Mouse (Mus musculus) liver, postnatal 0 days (tissue): Measurements from ENCODE around the gene Eya4. TPM values are rescaled to one million over a fixed set of nuclear protein-coding genes. Genes with fewer than 3 reads are reported as not detected.

Experiments used
- ATAC-seq: fragments of 200-750 bp; cut with Nextera tagmentation; 2 replicates; pipeline ENCODE4 v1.8.0; 2017; ENCODE audit warnings: mild to moderate bottlenecking, moderate library complexity
- DNase-seq: peaks from one replicate; pipeline ENCODE4 v3.0.0-alpha.2; 2016
- H3K27ac ChIP-seq: fragments of 300-500 bp; sonication (generic); 2 replicates; pipeline ENCODE4 v1.5.1; 2014; ENCODE audit warnings: antibody characterized with exemption, moderate library complexity, mild to moderate bottlenecking, low read depth
- H3K27me3 ChIP-seq: fragments of 300-500 bp; sonication (generic); 2 replicates; pipeline ENCODE4 v1.6.1; 2014; ENCODE audit warnings: low read length, control low read depth, mixed read lengths; ENCODE audit not compliant: insufficient read depth
- H3K36me3 ChIP-seq: fragments of 300-500 bp; sonication (generic); replicated peaks from 2 replicates; pipeline ENCODE4 v1.6.1; 2014; ENCODE audit warnings: mild to moderate bottlenecking, control low read depth, low read length, moderate library complexity, mixed read lengths; ENCODE audit not compliant: insufficient read depth
- H3K4me1 ChIP-seq: fragments of 300-500 bp; sonication (generic); 2 replicates; pipeline ENCODE4 v1.6.1; 2014; ENCODE audit warnings: antibody characterized with exemption, mild to moderate bottlenecking, control low read depth; ENCODE audit not compliant: insufficient read depth
- H3K4me2 ChIP-seq: fragments of 300-500 bp; sonication (generic); 2 replicates; pipeline ENCODE4 v1.6.1; 2014; ENCODE audit warnings: low read depth, mild to moderate bottlenecking, low read length, moderate library complexity, mixed read lengths
- H3K4me3 ChIP-seq: fragments of 300-500 bp; sonication (generic); 2 replicates; pipeline ENCODE4 v1.5.1; 2014; ENCODE audit warnings: low read depth, low read length
- H3K9ac ChIP-seq: fragments of 300-500 bp; sonication (generic); replicated peaks from 2 replicates; pipeline ENCODE4 v1.6.1; 2014; ENCODE audit warnings: mild to moderate bottlenecking, moderate library complexity
- H3K9me3 ChIP-seq: fragments of 300-500 bp; sonication (generic); 2 replicates; pipeline ENCODE4 v1.6.1; 2016; ENCODE audit warnings: mild to moderate bottlenecking, control low read depth, low read length, mixed read lengths
- CTCF ChIP-seq: sonication (generic); IDR thresholded peaks from 2 replicates; pipeline ENCODE4 v1.5.1; 2016; ENCODE audit warnings: antibody characterized with exemption, low read depth
- EP300 ChIP-seq: IDR thresholded peaks from 2 replicates; pipeline ENCODE4 v1.6.1; 2016; ENCODE audit warnings: antibody characterized with exemption, low read depth, mild to moderate bottlenecking
- WGBS: fragments of 180-500 bp; shearing (Covaris S2); extraction: QIAGEN DNeasy Blood & Tissue Kit; methylation state at CpG from one replicate; pipeline ENCODE4 v1.1.7; 2014; ENCODE audit not compliant: insufficient replicate concordance; 5-methylcytosine and 5-hydroxymethylcytosine counted together
- polyA plus RNA-seq: library from polyadenylated mRNA; unstranded; fragments of >200 nt; fragmentation: Nextera tagmentation; extraction: Ambion mirVana; gene quantifications from 2 replicates; pipeline ENCODE4 v1.2.1, GENCODE M21; 2015

Gene Eya4
- polyA plus RNA-seq, 1 experiment from 2014 or later = 0.12 TPM

DNA sequence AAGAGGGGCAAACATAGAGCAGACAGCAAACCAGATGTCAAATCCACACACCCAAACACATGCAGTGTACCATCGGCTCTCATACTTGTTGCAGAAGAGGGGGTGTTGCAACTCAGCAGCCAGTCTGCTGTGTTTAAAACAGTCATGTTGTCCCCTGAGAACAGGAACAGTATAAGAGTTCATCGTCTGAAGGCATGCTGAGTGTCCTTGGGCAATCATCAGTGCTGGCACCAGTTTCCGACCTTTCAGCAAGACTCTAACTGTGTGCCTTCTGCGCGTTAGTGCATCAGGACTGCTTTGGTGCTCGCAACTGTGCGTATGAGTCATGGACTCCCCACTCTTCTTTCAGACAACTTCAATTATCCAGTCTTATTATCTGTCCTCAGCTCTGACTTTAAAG, 179.0 kb downstream of the Eya4 start:
- Histone ChIP-seq H3K4me2 (no peak overlapping the region), H3K9me3 (no peaks in the 10 kb centered on the region), H3K27ac (no peak overlapping the region), H3K36me3 (no peaks in the 10 kb centered on the region), H3K4me3 (no peak overlapping the region), H3K27me3 (no peaks in the 10 kb centered on the region), H3K9ac (no peak overlapping the region), H3K4me1 (no peaks in the 10 kb centered on the region)
- no peak for ATAC-seq
- 84% methylated on average over 7 of the region's 7 CpGs for WGBS
- TF ChIP-seq CTCF (no peak), EP300 (no peak)
- DNase-seq = no peak

DNA sequence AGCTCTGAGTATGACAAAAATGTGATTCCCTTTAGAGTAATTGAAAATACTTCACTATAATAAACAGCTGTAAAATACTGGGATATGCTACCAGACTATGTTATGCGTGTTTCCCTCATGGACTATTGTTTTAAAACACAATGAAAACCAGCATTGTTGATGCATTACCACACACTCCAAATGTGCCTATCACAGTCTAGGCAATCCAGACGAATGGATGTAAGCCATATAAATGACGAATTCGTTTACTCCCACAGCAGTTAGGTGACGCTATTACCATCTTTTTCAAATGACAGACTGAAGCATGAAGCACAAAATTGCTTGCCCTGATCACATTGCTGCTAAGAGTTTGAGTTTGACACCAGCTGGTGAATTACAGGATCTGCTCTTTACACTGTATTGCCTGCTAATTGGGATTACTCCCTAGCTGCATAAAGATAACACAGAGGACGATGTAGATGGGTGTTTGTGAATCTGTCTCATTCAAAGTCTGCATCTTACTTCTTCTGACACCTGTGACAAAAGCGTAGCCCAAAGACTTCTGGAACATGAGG, 185.4 kb downstream of the Eya4 start:
- ATAC-seq = no peak
- 68% methylated on average over 7 of the region's 7 CpGs for WGBS
- no peak overlapping the region for H3K4me3 ChIP-seq
- H3K27me3 ChIP-seq = no peaks in the 10 kb centered on the region
- no peak overlapping the region for H3K4me2 ChIP-seq
- TF ChIP-seq CTCF = no peak
- no peak for TF ChIP-seq EP300
- no peaks in the 10 kb centered on the region for H3K9me3 ChIP-seq
- H3K36me3 ChIP-seq = no peaks in the 10 kb centered on the region
- no peaks in the 10 kb centered on the region for H3K4me1 ChIP-seq
- no peak for DNase-seq
- no peak overlapping the region for H3K9ac ChIP-seq
- H3K27ac ChIP-seq = no peak overlapping the region

DNA sequence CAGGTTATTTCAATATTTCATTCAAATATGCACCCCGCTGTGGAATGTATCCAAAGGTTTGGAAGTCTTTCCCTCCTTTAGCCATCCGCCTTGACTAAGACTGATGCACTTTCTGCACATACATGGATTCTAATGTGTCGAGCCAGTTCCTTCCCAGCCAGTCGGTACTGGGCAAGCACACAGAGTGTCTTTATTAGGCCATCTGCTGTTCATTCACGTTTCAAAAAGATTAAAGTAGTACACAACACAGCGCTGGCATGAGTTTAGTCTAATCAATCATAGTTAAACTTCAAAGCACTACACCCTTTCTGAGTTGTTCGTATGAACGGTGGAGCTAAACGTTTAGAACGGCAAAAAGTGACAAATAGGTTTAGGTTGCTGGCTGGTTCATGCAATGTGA, 190.7 kb downstream of the Eya4 start:
- no peak overlapping the region for H3K4me2 ChIP-seq
- H3K9me3 ChIP-seq = no peaks in the 10 kb centered on the region
- H3K4me1 ChIP-seq = no peaks in the 10 kb centered on the region
- DNase-seq = no peak
- no peaks in the 10 kb centered on the region for H3K36me3 ChIP-seq
- 69% methylated on average over 10 of the region's 10 CpGs for WGBS
- no peak overlapping the region for H3K27ac ChIP-seq
- TF ChIP-seq CTCF = no peak
- no peak for TF ChIP-seq EP300
- no peak overlapping the region for H3K4me3 ChIP-seq
- no peak overlapping the region for H3K9ac ChIP-seq
- no peak for ATAC-seq
- no peaks in the 10 kb centered on the region for H3K27me3 ChIP-seq

DNA sequence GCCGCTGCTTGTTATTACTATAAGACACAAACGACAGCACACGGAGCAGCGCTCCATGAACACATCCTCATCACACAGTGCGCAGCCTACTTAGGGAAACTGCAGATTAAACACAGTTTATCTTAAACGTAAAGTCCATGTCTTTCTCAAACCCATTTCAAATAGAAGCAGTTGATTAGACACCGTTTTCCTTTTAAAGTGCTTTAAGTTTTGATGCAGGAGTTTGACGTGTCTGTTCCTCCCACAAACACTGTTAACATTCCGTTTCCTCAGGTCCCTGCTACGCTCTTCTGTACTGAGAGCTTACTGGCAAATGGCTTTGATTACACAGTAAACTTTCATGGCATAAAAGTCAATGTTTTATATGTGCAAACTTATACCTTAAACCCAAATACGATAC, 191.4 kb downstream of the Eya4 start:
- H3K36me3 ChIP-seq = no peaks in the 10 kb centered on the region
- no peak overlapping the region for H3K4me2 ChIP-seq
- WGBS = 79% methylated on average over 11 of the region's 11 CpGs
- no peak for ATAC-seq
- no peak for DNase-seq
- TF ChIP-seq EP300 (no peak), CTCF (no peak)
- no peaks in the 10 kb centered on the region for H3K9me3 ChIP-seq
- no peak overlapping the region for H3K9ac ChIP-seq
- no peaks in the 10 kb centered on the region for H3K4me1 ChIP-seq
- no peak overlapping the region for H3K27ac ChIP-seq
- H3K27me3 ChIP-seq = no peaks in the 10 kb centered on the region
- H3K4me3 ChIP-seq = no peak overlapping the region

DNA sequence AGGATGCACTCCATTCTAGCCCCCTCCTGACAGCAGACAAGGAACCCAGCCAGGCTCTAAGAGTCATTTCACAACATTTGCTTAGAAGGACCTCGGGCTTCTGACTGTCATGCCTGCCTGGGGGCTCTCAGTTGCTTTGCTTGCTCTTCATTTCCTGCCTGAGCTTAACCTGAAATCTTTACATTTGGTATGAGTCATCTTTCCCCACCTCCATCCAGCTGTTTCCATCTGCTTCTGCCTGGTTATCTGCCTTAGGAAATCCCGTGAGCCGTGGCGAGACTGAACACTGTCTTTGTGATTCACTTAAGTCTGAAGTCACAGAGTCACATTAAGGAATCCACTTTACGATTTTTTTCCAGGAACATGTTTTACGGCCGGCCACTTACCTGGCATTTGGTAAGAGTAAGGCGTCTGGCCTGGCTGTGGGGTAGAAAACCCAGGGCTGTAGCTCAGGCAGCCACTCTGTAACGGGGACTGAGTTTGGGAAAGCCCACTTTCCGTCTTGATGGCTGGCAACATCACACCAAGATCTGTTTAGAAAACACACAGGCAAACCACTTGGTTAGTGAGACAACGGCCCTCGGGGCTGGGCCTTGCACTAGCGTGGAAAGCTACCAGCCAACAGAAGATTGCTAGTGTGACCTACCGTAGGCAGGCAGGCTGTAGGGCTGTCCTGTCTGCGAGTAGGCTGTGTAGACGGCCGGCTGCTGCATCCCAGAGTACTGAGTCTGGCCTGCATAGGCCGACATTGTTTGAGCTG, 193.5 kb downstream of the Eya4 start:
- no peak for DNase-seq
- no peaks in the 10 kb centered on the region for H3K9me3 ChIP-seq
- TF ChIP-seq CTCF (no peak), EP300 (no peak)
- no peak overlapping the region for H3K9ac ChIP-seq
- no peak for ATAC-seq
- no peaks in the 10 kb centered on the region for H3K4me1 ChIP-seq
- no peak overlapping the region for H3K27ac ChIP-seq
- no peaks in the 10 kb centered on the region for H3K27me3 ChIP-seq
- H3K4me2 ChIP-seq = no peak overlapping the region
- no peaks in the 10 kb centered on the region for H3K36me3 ChIP-seq
- H3K4me3 ChIP-seq = no peak overlapping the region
- 65% methylated on average over 18 of the region's 18 CpGs for WGBS

DNA sequence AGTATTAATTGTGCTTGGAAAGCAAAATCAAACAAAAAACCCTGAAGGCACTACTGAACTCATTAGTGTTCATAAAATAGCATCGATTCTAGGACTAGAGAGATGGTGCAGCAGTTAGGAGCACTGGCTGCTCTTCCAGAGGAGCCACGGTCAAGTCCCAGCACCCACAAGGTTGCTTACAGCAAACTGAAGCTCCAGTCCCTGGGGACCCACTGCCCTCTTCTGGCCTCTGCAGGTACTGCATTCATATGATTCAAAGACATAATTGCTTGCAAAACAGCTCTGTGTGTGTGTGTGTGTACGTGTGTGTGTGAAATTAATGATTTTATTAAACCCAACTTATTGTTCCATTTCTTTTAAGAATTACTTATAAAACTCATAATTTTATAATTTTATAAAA, 200.2 kb downstream of the Eya4 start:
- WGBS = 85% methylated on average over 3 of the region's 3 CpGs
- H3K9ac ChIP-seq = no peak overlapping the region
- ATAC-seq (no peak), DNase-seq (peak; percentile 33)
- no peaks in the 10 kb centered on the region for H3K27me3 ChIP-seq
- H3K4me3 ChIP-seq = no peak overlapping the region
- TF ChIP-seq CTCF (peak; percentile 65), EP300 (no peak)
- H3K4me2 ChIP-seq = no peak overlapping the region
- H3K36me3 ChIP-seq = no peaks in the 10 kb centered on the region
- no peak overlapping the region for H3K27ac ChIP-seq
- H3K4me1 ChIP-seq = no peaks in the 10 kb centered on the region
- no peaks in the 10 kb centered on the region for H3K9me3 ChIP-seq

DNA sequence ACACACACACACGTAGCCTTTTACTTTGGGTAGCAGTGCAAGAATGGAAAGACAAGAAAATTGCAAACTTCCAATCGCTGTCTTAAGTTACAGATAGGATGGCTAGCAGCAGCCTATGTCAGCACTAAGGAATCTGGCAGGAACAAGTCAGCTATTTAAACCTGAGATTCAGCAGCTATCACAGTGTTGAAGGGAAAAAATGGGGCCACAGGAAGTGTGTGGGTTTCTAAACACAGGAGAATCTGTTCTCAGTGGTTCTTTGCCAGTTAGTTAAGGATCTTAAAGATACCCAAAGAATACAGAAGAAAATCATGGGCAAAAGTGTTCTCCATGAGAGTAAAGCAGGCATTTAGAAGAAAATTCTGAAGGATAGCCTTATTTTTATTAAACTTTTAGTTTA, 206.0 kb downstream of the Eya4 start:
- TF ChIP-seq EP300 (no peak), CTCF (no peak)
- Histone ChIP-seq H3K27ac (no peak overlapping the region), H3K4me3 (no peak overlapping the region), H3K4me2 (no peak overlapping the region), H3K27me3 (no peaks in the 10 kb centered on the region), H3K36me3 (no peaks in the 10 kb centered on the region), H3K4me1 (no peaks in the 10 kb centered on the region), H3K9ac (no peak overlapping the region), H3K9me3 (no peaks in the 10 kb centered on the region)
- WGBS = 45% methylated on average over 2 of the region's 2 CpGs
- no peak for DNase-seq
- ATAC-seq = no peak
